Mouse (Mus musculus): ENCODE measurements around the gene Copz1.
"Not testable (repeated sequence)": the region's sequence is repeated elsewhere in the genome, so short reads cannot be mapped to it uniquely, and the experiment has no call there.

Gene Copz1

GRCm38 (mm10) chr15:103250195-103250740 is 22.2 kb upstream of the Copz1 start:
- intact Hi-C loops (cut with DNase I), result loop anchor here (2.0 kb wide), 1 partner anchor 57 kb away; no protein-coding TSS in a partner anchor

- intact Hi-C loops (cut with DNase I), result loop anchor here (2.0 kb wide), 1 partner anchor 55 kb away; no protein-coding TSS in a partner anchor
Measured at GRCm38 (mm10) chr15:103251595-103251994, 20.9 kb upstream of the Copz1 start.

GRCm38 (mm10) chr15:103252660-103253059 is 19.9 kb upstream of the Copz1 start:
- intact Hi-C loops (cut with DNase I), result no loop called here

GRCm38 (mm10) chr15:103253352-103253751 is 19.2 kb upstream of the Copz1 start:
- intact Hi-C loops (cut with DNase I), result no loop called here

GRCm38 (mm10) chr15:103255169-103255568 is 17.3 kb upstream of the Copz1 start:
- intact Hi-C loops (cut with DNase I), result no loop called here

- intact Hi-C loops (cut with DNase I), result no loop called here
Measured at GRCm38 (mm10) chr15:103256210-103256986, 16.1 kb upstream of the Copz1 start.

GRCm38 (mm10) chr15:103257790-103258728 is 14.5 kb upstream of the Copz1 start, which contains the start of gene Nfe2:
Gene Nfe2 (minus strand): TSS chr15:103258403.
- intact Hi-C loops (cut with DNase I), result no loop called here

- intact Hi-C loops (cut with DNase I), result no loop called here
Measured at GRCm38 (mm10) chr15:103259162-103259561, 13.4 kb upstream of the Copz1 start.

- intact Hi-C loops (cut with DNase I), result no loop called here
Measured at GRCm38 (mm10) chr15:103259989-103260388, 12.5 kb upstream of the Copz1 start.

GRCm38 (mm10) chr15:103264794-103265193 is 7.7 kb upstream of the Copz1 start:
- intact Hi-C loops (cut with DNase I), result no loop called here

GRCm38 (mm10) chr15:103268903-103269302 is 3.6 kb upstream of the Copz1 start:
- intact Hi-C loops (cut with DNase I), result no loop called here

- intact Hi-C loops (cut with DNase I), result not testable (repeated sequence)
Measured at GRCm38 (mm10) chr15:103275943-103276342, 3.4 kb downstream of the Copz1 start.

- intact Hi-C loops (cut with DNase I), result no loop called here
Measured at GRCm38 (mm10) chr15:103277949-103278348, 5.4 kb downstream of the Copz1 start.

- intact Hi-C loops (cut with DNase I), result no loop called here
Measured at GRCm38 (mm10) chr15:103279750-103280149, 7.2 kb downstream of the Copz1 start.

GRCm38 (mm10) chr15:103280817-103281464 is 8.4 kb downstream of the Copz1 start:
- intact Hi-C loops (cut with DNase I), result no loop called here

GRCm38 (mm10) chr15:103281465-103282205 is 9.1 kb downstream of the Copz1 start:
- intact Hi-C loops (cut with DNase I), result no loop called here

- intact Hi-C loops (cut with DNase I), result loop anchor here (2.0 kb wide), 1 partner anchor 23 kb away; no protein-coding TSS in a partner anchor
Measured at GRCm38 (mm10) chr15:103284066-103284465, 11.6 kb downstream of the Copz1 start.

- intact Hi-C loops (cut with DNase I), result loop anchor here (2.0 kb wide), 1 partner anchor 22 kb away; no protein-coding TSS in a partner anchor
Measured at GRCm38 (mm10) chr15:103284647-103285046, 12.1 kb downstream of the Copz1 start.

GRCm38 (mm10) chr15:103285778-103286417 is 13.4 kb downstream of the Copz1 start:
- intact Hi-C loops (cut with DNase I), result loop anchor here (2.0 kb wide), 1 partner anchor 21 kb away; no protein-coding TSS in a partner anchor

GRCm38 (mm10) chr15:103289600-103289999 is 17.1 kb downstream of the Copz1 start:
- intact Hi-C loops (cut with DNase I), result no loop called here

All from adrenal gland (tissue).